Mouse (Mus musculus) left cerebral cortex, postnatal 25 days (tissue): ENCODE measurements around the gene Ffar4. TPM values are rescaled to one million over a fixed set of nuclear protein-coding genes. Genes with fewer than 3 reads are reported as not detected.
A peak's percentile ranks its signal among the peaks of the same experiment; 100 is the strongest.

Experiments
- DNase-seq, 2 experiments: peaks; one replicate each; pipeline ENCODE4 v3.0.0; 2022; ENCODE audit warnings: low spot score in 2 of 2, mixed read lengths in 1 of 2
- intact Hi-C: fragments of 180-260 bp; cut with DNase I; formaldehyde crosslinking; loops from one replicate; pipeline ENCODE4 v1.15.1; 2025
- total RNA-seq, 2 experiments: library from RNA; stranded (reverse); gene quantifications; 2 replicates each; pipeline ENCODE4 v1.2.3; 2021

The Ffar4 gene
- total RNA-seq: not detected

GRCm38 (mm10) chr19:38096858-38097758 is at the start of gene Ffar4:
Gene Ffar4, plus strand, starts transcription at chr19:38097071.
- intact Hi-C loops: no loop called here
- peak in 1 of 2 experiments; percentile 2 for DNase-seq

- intact Hi-C loops: no loop called here
- DNase-seq: no peak
Measured at GRCm38 (mm10) chr19:38049686-38050085, 47.2 kb upstream of the Ffar4 start.

- peak; percentile 9 to 41 for DNase-seq
- intact Hi-C loops: loop anchor here (1.0 kb wide), 1 partner anchor 98 kb away; no protein-coding TSS in a partner anchor
Measured at GRCm38 (mm10) chr19:38053227-38054041, 43.4 kb upstream of the Ffar4 start.

- intact Hi-C loops: loop anchor here (1.0 kb wide), 1 partner anchor 99 kb away; no protein-coding TSS in a partner anchor
- peak; percentile 62 to 66 for DNase-seq
Measured at GRCm38 (mm10) chr19:38054149-38054719, 42.6 kb upstream of the Ffar4 start.

- intact Hi-C loops: loop anchor here (1.0 kb wide), 1 partner anchor 99 kb away; no protein-coding TSS in a partner anchor
- peak; percentile 88 to 96 for DNase-seq
Measured at GRCm38 (mm10) chr19:38054720-38055192, 42.1 kb upstream of the Ffar4 start, which contains the start of gene Cep55. Gene Cep55, plus strand, starts transcription at chr19:38055011.

- intact Hi-C loops: no loop called here
- DNase-seq: no peak
Measured at GRCm38 (mm10) chr19:38055798-38056197, 41.1 kb upstream of the Ffar4 start.

GRCm38 (mm10) chr19:38056276-38056675 is 40.6 kb upstream of the Ffar4 start:
- no peak for DNase-seq
- intact Hi-C loops: no loop called here

- intact Hi-C loops: no loop called here
- no peak for DNase-seq
Measured at GRCm38 (mm10) chr19:38056931-38057330, 39.9 kb upstream of the Ffar4 start.

GRCm38 (mm10) chr19:38063201-38063600 is 33.7 kb upstream of the Ffar4 start:
- DNase-seq: no peak
- intact Hi-C loops: no loop called here

GRCm38 (mm10) chr19:38064051-38064450 is 32.8 kb upstream of the Ffar4 start:
- DNase-seq: no peak
- intact Hi-C loops: no loop called here

GRCm38 (mm10) chr19:38073226-38073625 is 23.6 kb upstream of the Ffar4 start:
- no peak for DNase-seq
- intact Hi-C loops: no loop called here

- no peak for DNase-seq
- intact Hi-C loops: loop anchor here (5.0 kb wide), 1 partner anchor 122 kb away; no protein-coding TSS in a partner anchor
Measured at GRCm38 (mm10) chr19:38075051-38075450, 21.8 kb upstream of the Ffar4 start.

- intact Hi-C loops: loop anchor here (5.0 kb wide), 1 partner anchor 121 kb away; no protein-coding TSS in a partner anchor
- DNase-seq: no peak
Measured at GRCm38 (mm10) chr19:38076251-38076650, 20.6 kb upstream of the Ffar4 start.

- intact Hi-C loops: loop anchor here (2.0 to 5.0 kb wide), 2 partner anchors 119 to 275 kb away; no protein-coding TSS in a partner anchor
- no peak for DNase-seq
Measured at GRCm38 (mm10) chr19:38077851-38078540, 18.9 kb upstream of the Ffar4 start.

- intact Hi-C loops: no loop called here
- no peak for DNase-seq
Measured at GRCm38 (mm10) chr19:38081361-38081760, 15.5 kb upstream of the Ffar4 start.

GRCm38 (mm10) chr19:38082931-38083525 is 13.8 kb upstream of the Ffar4 start:
- intact Hi-C loops: no loop called here
- no peak for DNase-seq

- intact Hi-C loops: no loop called here
- DNase-seq: no peak
Measured at GRCm38 (mm10) chr19:38085841-38086240, 11.0 kb upstream of the Ffar4 start.

GRCm38 (mm10) chr19:38086948-38087551 is 9.8 kb upstream of the Ffar4 start:
- DNase-seq: peak; percentile 23 to 40
- intact Hi-C loops: no loop called here
